Mouse (Mus musculus) liver, embryonic 13.5 days (tissue): ENCODE results near the gene Pck2. TPM values are rescaled to one million over a fixed set of nuclear protein-coding genes. Genes with fewer than 3 reads are reported as not detected.

Experiments
- ATAC-seq: fragments of 200-750 bp; cut with Nextera tagmentation; 2 replicates; pipeline ENCODE4 v1.8.0; 2017; ENCODE audit warnings: low read depth, mild to moderate bottlenecking, moderate number of reproducible peaks, moderate library complexity
- DNase-seq: peaks from one replicate; pipeline ENCODE4 v3.0.0; 2022
- H3K27ac ChIP-seq: fragments of 300-500 bp; sonication (generic); 2 replicates; pipeline ENCODE4 v1.5.1; 2015; ENCODE audit warnings: moderate library complexity, mild to moderate bottlenecking, inconsistent platforms
- H3K27me3 ChIP-seq: fragments of 300-500 bp; sonication (generic); 2 replicates; pipeline ENCODE4 v1.6.1; 2015; ENCODE audit warnings: mild to moderate bottlenecking, inconsistent platforms
- H3K36me3 ChIP-seq: fragments of 300-500 bp; sonication (generic); 2 replicates; pipeline ENCODE4 v1.6.1; 2015; ENCODE audit warnings: mild to moderate bottlenecking, inconsistent platforms
- H3K4me1 ChIP-seq: fragments of 300-500 bp; sonication (generic); replicated peaks from 2 replicates; pipeline ENCODE4 v1.6.1; 2015; ENCODE audit warnings: inconsistent platforms
- H3K4me2 ChIP-seq: fragments of 300-500 bp; sonication (generic); 2 replicates; pipeline ENCODE4 v1.6.1; 2015; ENCODE audit warnings: inconsistent platforms, mild to moderate bottlenecking, moderate library complexity
- H3K4me3 ChIP-seq: fragments of 300-500 bp; sonication (generic); replicated peaks from 2 replicates; pipeline ENCODE4 v1.5.1; 2015; ENCODE audit warnings: mild to moderate bottlenecking, inconsistent platforms
- H3K9ac ChIP-seq: fragments of 300-500 bp; sonication (generic); 2 replicates; pipeline ENCODE4 v1.6.1; 2015; ENCODE audit warnings: mild to moderate bottlenecking, inconsistent platforms
- H3K9me3 ChIP-seq: fragments of 300-500 bp; sonication (generic); replicated peaks from 2 replicates; pipeline ENCODE4 v1.6.1; 2016; ENCODE audit warnings: inconsistent platforms
- WGBS: fragments of 180-500 bp; shearing (Covaris S2); methylation state at CpG from one replicate; pipeline ENCODE4 v1.1.7; 2015; ENCODE audit not compliant: insufficient replicate concordance; 5-methylcytosine and 5-hydroxymethylcytosine counted together
- polyA plus RNA-seq: library from polyadenylated mRNA; unstranded; fragments of >200 nt; fragmentation: Nextera tagmentation; extraction: Ambion mirVana; gene quantifications from 2 replicates; pipeline ENCODE4 v1.2.1, GENCODE M21; 2015

Gene Pck2
- polyA plus RNA-seq, 1 experiment from 2014 or later, result 32.2 TPM

- peak; percentile 47 for ATAC-seq
- no peaks in the 10 kb centered on the region for H3K9me3 ChIP-seq
- peak overlapping the region; percentile 85 for H3K9ac ChIP-seq
- H3K27me3 ChIP-seq, result no peaks in the 10 kb centered on the region
- WGBS, result 16% methylated on average over 2 of the region's 2 CpGs
- H3K27ac ChIP-seq, result peak overlapping the region; percentile 96
- DNase-seq, result peak; percentile 64
- peaks cover 40% of the 10 kb centered on the region for H3K36me3 ChIP-seq
- H3K4me3 ChIP-seq, result peak overlapping the region; percentile 81
- H3K4me1 ChIP-seq, result peaks cover 75% of the 10 kb centered on the region
- H3K4me2 ChIP-seq, result peak overlapping the region; percentile 97
Observed at GRCm38 (mm10) chr14:55586149-55586548, 46.1 kb downstream of the Pck2 start.

GRCm38 (mm10) chr14:55589271-55589670, 49.2 kb downstream of the Pck2 start:
- Histone ChIP-seq H3K27me3 (no peaks in the 10 kb centered on the region), H3K4me2 (peak overlapping the region; percentile 88; the same call in 1 of the 2 replicates), H3K36me3 (peaks cover 36% of the 10 kb centered on the region), H3K4me1 (peaks cover 78% of the 10 kb centered on the region), H3K4me3 (peak overlapping the region; percentile 92; the same call in 1 of the 2 replicates), H3K9me3 (no peaks in the 10 kb centered on the region), H3K27ac (peak overlapping the region; percentile 99), H3K9ac (peak overlapping the region; percentile 6; the same call in 1 of the 2 replicates)
- WGBS, result 91% methylated on average over 5 of the region's 5 CpGs
- DNase-seq, result no peak
- no peak for ATAC-seq

- ATAC-seq (no peak), DNase-seq (no peak)
- H3K4me3 ChIP-seq, result peak overlapping the region; percentile 92
- H3K9ac ChIP-seq, result peak overlapping the region; percentile 95
- peaks cover 42% of the 10 kb centered on the region for H3K36me3 ChIP-seq
- WGBS, result 64% methylated on average over 11 of the region's 11 CpGs
- H3K9me3 ChIP-seq, result no peaks in the 10 kb centered on the region
- peaks cover 72% of the 10 kb centered on the region for H3K4me1 ChIP-seq
- H3K4me2 ChIP-seq, result peak overlapping the region; percentile 88
- H3K27ac ChIP-seq, result peak overlapping the region; percentile 99
- H3K27me3 ChIP-seq, result no peaks in the 10 kb centered on the region
Observed at GRCm38 (mm10) chr14:55589771-55590448, 49.8 kb downstream of the Pck2 start.

DNA sequence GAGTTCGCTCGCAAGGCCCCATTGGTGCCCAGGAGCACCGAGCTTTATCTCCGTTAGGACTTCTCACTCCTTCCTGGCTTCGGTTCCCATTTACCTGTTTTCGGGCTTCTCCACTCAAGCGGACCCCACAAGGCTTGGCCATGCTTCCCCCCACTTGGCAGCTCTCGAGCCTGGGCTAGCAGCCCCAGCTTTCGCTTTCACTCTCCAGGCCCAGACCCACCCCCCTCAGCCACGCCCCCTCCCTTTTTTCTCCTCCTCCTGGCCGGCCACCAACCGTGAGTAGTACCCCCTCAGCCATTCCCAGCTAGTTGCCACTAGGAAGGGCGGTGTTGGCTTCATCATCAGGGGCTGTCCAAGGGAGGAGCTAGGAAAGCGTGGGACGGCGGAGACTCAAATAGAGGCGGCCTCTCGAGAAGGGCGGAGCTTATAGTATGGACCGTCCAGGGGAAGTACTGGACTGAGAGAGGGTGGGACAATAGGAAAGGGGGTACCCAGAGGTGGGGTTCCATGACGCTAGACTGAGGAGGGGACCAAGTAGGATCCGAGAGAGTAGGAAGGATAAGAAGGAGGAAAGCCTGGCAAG, 50.8 kb downstream of the Pck2 start, which contains the start of gene Psme2:
TSS of gene Psme2 (minus strand) at position 366 of the 583 bp plus-strand sequence.
- H3K9me3 ChIP-seq, result no peaks in the 10 kb centered on the region
- peak within 1 kb of the TSS; percentile 95 for H3K9ac ChIP-seq
- under 1% methylated on average over 22 of the region's 22 CpGs for WGBS
- H3K4me2 ChIP-seq, result peak within 1 kb of the TSS; percentile 88
- H3K27ac ChIP-seq, result peak within 1 kb of the TSS; percentile 99
- H3K36me3 ChIP-seq, result peaks cover 51% of the 10 kb centered on the region
- peak within 1 kb of the TSS; percentile 92 for H3K4me3 ChIP-seq
- H3K4me1 ChIP-seq, result peaks cover 65% of the 10 kb centered on the region
- no peaks in the 10 kb centered on the region for H3K27me3 ChIP-seq
- ATAC-seq (peak; percentile 86), DNase-seq (peak; percentile 89)

- WGBS, result under 1% methylated on average over 33 of the region's 33 CpGs
- Histone ChIP-seq H3K9ac (peak within 1 kb of the TSS; percentile 95), H3K9me3 (no peaks in the 10 kb centered on the region), H3K36me3 (peaks cover 57% of the 10 kb centered on the region), H3K4me1 (peaks cover 59% of the 10 kb centered on the region), H3K27me3 (no peaks in the 10 kb centered on the region), H3K4me3 (peak within 1 kb of the TSS; percentile 92), H3K27ac (peak within 1 kb of the TSS; percentile 99), H3K4me2 (peak within 1 kb of the TSS; percentile 88)
- ATAC-seq (peak; percentile 90), DNase-seq (peak; percentile 95)
Observed at GRCm38 (mm10) chr14:55591331-55591891, 51.3 kb downstream of the Pck2 start, which contains the start of gene Rnf31. TSS of gene Rnf31 (plus strand) at chr14:55591708.

GRCm38 (mm10) chr14:55592226-55592625, 52.2 kb downstream of the Pck2 start:
- Histone ChIP-seq H3K4me1 (peaks cover 51% of the 10 kb centered on the region), H3K4me3 (peak overlapping the region; percentile 92), H3K4me2 (peak overlapping the region; percentile 88), H3K9ac (peak overlapping the region; percentile 95), H3K27me3 (no peaks in the 10 kb centered on the region), H3K27ac (peak overlapping the region; percentile 99), H3K36me3 (peaks cover 61% of the 10 kb centered on the region), H3K9me3 (no peaks in the 10 kb centered on the region)
- 6% methylated on average over 16 of the region's 16 CpGs for WGBS
- DNase-seq (no peak), ATAC-seq (no peak)

GRCm38 (mm10) chr14:55596036-55596690, 56.1 kb downstream of the Pck2 start:
- H3K36me3 ChIP-seq, result peaks cover 76% of the 10 kb centered on the region
- H3K4me2 ChIP-seq, result no peak overlapping the region
- 81% methylated on average over 13 of the region's 13 CpGs for WGBS
- H3K27me3 ChIP-seq, result no peaks in the 10 kb centered on the region
- no peak overlapping the region for H3K9ac ChIP-seq
- H3K9me3 ChIP-seq, result no peaks in the 10 kb centered on the region
- no peak for ATAC-seq
- H3K27ac ChIP-seq, result no peak overlapping the region
- no peak overlapping the region for H3K4me3 ChIP-seq
- H3K4me1 ChIP-seq, result peaks cover 22% of the 10 kb centered on the region
- no peak for DNase-seq

GRCm38 (mm10) chr14:55598521-55599390, 58.7 kb downstream of the Pck2 start:
- peaks cover 96% of the 10 kb centered on the region for H3K36me3 ChIP-seq

More at GRCm38 (mm10) chr14:55598521-55599390, 58.7 kb downstream of the Pck2 start:
- Histone ChIP-seq H3K4me1 (peaks cover 22% of the 10 kb centered on the region), H3K9ac (no peak overlapping the region), H3K4me2 (no peak overlapping the region), H3K27me3 (no peaks in the 10 kb centered on the region), H3K27ac (no peak overlapping the region), H3K9me3 (no peaks in the 10 kb centered on the region), H3K4me3 (no peak overlapping the region)
- DNase-seq (no peak), ATAC-seq (no peak)
- 89% methylated on average over 21 of the region's 21 CpGs for WGBS
